Mouse (Mus musculus) adrenal gland, postnatal 25 days (tissue): ENCODE data around the gene Lyar. TPM values are rescaled to one million over a fixed set of nuclear protein-coding genes. Genes with fewer than 3 reads are reported as not detected.

Experiments used
- DNase-seq: peaks from one replicate; pipeline ENCODE4 v3.0.0; 2021; ENCODE audit warnings: mixed read lengths
- long read RNA-seq: library from polyadenylated mRNA; stranded (forward); transcript quantifications from one replicate; pipeline ENCODE4 v2.0.0, GENCODE M21; 2021
- total RNA-seq: library from RNA; stranded (reverse); gene quantifications from 2 replicates; pipeline ENCODE4 v1.2.3, GENCODE M21; 2021

Lyar gene
- total RNA-seq = 18.0 and 20.7 TPM in 2 replicates
- long read RNA-seq, transcript Lyar-201 (9 exons, 1,563 nt) = major isoform, 20 of 24 reads
- long read RNA-seq, partial matches to known transcripts = 1 of 24 reads
- long read RNA-seq, other reads (novel, unspliced or antisense) = 3 of 24 reads

DNA sequence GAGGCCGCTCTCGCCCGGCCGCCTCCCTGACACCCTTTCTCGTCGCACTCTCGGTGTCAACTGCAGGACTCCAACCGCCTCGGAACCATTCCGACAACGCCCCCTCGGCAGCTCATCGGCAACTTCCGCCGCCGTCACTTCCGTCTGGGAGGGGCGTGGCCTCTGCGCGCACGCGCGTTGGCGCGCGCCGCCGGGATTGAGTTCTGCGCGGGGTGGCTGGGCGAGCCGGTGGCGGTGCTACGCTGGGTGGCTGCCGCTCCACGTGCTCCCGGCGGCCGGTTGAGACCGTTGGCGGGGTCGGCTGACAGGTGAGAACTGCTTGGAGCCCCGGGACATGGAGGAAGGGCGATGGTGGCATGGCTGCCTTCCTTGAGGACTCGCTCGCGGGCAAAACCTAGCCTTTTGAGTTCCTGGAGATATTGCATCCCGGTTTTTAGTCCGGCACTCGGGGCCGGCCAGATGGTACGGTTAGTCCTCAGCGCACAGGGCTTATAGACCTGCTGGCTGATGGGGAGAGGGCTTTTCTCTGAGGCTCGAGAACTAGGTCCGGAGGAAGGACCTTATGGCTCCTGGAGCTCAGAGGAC is at the start of gene Lyar, which contains the start of gene Zbtb49:
TSS of gene Lyar (plus strand) at position 143 of the 585 bp plus-strand sequence.
TSS of gene Zbtb49 (minus strand) at position 130 of the 585 bp plus-strand sequence.
- peak; percentile 95 for DNase-seq

DNA sequence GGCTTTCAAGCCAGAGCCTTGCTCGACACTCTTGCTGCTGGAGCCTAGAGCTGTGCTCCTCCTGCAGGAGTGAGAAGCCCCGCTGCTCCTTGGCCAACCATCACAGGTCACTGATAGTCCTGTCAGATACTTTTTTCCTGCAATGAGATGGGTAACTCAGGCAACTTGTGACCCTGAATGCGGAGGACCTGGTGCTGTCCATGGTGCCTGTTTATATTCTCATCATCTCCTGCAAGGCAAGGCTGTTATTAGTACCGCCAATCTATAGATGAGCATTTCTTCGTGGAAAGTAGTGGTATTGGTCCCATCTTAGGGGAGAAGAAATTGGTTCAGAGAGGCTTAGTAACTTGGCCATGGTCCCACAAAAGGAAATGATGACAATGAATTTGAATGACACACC is 46.5 kb upstream of the Lyar start:
- no peak for DNase-seq

DNA sequence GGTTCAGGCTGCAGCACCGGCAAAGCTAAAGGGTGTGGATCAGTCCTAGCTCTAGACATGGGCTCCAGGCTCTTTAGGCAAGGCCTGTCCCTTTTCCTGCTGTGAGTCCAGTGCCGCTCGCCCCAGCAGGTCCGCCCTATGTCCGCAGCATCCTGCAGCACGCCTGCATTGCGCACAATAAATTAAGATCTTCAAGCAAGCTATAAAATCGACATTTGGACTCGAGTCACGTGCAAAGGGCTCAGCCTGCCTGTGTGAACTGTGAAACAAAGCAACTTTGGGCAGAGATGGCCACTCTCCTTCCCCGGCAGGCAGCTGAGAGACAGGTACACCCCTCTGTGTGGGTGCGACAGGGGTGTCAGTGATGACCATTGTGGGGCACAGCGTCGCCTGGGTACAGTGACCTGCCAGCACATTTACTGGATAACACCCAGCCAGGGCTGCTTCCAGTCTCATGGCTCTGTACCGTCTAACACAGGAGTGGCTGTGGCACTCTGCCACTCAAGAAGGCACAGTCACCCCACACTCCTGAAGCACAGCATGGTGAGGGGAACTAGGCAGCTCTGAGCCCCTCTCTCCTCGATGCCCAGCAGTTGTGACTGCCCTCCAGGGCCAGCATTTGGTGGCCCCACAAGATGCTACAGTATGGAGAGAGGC is 45.9 kb upstream of the Lyar start:
- DNase-seq = no peak

DNA sequence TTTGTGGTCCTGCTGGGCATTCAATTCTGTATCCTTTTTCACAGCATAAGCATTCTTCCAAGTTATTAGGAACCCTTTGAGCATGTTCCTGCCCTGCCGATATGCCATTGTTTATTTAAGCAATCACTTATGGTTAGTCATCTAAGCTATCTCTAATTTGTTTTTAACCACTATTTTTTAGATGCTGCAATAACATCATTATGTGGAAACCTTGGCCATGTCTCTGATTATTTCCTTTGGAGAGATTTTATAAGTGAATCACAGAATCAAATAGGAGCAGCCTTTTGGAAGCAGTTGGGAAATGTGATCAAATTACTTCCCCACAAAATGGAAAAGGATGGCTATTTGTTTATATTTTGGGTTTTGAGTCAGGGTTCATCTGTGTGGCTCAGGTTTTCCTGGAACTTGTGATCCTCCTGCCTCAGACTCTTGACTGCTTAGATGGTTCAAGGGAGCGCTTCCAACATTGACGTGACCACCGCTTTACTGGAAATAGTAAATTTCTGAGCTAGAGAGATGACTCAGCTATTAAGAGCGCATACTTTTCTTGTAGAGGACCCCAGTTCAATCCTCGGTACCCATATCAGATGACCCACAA is 35.5 kb upstream of the Lyar start:
- DNase-seq = no peak

DNA sequence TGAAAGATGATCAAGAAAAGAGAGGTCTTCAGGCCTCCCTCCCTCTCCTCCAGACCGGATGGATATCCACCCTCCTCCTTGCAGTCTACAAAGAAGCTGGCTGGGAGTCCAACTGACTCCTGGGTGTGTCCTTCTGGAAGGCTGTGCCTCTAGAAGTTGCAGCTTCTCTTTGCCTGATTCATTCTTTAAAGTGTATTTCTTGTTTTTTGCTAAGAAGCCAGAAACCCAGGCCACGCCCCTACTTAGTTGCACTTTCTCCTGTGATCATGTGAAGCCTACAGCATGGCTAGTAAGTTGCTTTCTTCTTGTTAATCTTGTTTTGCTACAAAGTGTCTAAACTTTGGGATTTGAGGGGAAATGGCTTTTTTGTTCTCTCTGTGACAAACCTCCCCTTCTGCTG is 33.3 kb upstream of the Lyar start:
- no peak for DNase-seq

DNA sequence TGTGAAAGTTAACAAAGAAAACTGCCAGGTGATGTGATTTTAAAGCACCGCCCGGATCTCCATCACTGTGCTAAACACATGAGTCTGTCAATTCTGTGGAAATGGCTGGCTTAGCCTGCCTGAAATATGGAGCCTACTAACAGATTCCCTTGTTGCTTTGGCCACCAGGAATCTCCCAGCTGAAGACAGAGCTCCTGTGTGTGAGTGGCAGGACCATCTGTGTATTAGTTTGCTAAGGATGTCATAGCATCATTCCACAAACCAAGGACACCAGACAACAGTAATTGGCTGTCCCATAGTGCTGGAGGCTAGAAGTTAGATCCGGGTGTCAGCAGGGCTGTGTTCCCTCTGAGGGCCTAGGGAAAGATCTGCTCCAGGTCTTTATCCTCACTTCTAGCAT is 29.4 kb upstream of the Lyar start:
- no peak for DNase-seq

DNA sequence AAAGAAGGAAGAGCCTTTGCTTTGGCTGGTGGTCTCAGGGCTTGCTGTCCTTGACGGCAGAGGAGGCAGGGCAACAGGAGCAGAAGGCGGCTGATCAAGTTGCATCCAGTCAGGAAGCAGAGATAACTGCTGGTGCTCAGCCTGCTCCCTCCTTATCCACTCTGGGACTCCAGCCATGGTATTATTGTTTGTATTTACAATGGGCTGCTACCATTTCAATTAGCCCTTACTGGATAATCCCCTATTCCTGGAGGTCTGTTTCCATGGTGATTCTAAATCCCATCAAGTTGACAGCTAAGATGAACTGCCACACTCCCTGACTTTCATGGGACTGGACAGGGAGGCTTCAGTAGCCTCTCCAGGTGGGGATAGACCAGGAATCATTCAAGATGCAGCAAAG is 25.3 kb upstream of the Lyar start:
- DNase-seq = no peak

DNA sequence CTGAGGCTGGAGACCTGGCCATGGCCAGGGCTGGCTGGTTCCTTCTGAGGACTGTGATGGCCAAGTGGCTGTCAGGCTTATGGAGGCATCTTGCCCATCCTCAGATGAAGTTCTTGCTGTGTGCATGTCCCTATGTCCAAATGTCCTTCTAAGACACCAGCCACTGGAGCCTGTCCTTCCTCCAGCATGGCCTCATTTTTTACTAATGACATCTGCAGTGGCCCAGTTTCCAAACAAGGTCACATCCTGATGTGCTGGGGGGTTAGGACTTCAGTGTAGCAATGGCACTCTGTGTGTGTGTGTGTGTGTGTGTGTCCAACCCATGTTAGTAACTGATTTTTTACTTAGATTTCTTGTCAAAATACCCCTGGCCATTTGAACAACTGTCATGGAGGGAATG is 24.3 kb upstream of the Lyar start:
- no peak for DNase-seq

DNA sequence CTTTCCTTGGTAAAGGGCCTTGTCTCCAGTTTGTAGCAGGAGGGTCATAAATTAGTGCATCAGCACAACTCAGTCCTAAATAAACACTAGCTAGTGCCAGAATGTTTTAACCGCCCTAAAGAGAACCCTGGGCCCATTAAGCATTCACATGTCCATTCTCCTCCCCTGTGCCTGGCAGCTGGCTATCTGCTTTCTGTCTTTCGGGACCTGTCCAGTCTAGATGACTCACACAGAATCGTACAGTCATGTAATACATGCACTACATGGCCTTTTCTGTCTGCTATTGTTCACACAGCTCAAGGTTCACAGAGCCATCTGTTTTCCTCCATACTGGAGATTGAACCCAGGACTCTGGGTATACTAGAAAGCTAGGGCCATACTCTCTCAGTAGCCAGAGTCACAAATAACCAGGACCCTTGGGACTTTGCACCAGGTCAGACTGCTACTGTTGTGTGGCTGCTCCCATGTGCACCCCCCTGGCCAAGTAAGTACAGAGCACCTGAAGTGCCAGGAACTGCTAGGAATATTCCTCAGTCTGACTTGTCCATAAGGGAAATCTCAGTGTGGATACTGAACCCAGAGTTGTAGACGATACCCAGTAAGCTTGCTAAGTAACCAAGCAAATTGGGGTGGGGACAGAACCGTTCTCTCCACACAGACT is 23.3 kb upstream of the Lyar start:
- DNase-seq = peak; percentile 28

DNA sequence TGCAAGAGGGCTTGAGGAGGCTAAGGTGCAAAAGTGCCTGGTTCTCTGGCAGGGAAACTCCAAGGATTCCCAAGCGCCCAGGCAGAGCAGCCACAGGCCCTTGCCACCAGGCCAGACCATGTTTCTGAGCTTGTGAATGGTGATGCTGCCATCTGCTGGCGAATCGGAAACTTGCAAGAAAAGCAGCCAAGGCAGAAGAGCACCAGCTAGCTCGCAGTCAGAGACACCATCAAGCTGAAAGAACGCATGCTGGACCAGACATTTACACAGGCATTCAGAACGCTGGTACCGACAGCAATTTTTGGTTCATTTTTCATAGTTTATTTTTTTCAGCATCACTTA is 22.8 kb upstream of the Lyar start:
- DNase-seq = peak; percentile 85

DNA sequence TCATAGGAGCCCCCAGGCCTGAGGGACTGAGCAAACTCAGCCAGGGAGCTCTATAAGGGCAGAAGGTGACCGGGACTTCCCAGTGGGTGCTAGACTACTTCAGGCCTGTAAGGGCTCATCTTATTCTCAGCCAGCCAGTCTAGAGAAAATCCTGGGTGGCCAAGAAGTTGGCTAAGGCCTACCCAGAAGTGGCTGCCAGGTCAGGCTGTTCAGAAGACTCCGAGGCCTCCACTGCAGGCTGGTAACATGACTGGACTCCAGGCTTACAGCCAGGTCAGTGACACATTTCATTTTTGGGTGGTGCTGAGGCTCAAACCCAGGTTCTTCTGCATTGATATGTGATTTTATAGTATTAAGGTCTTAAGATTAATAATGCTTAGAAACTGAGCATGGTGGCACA is 20.6 kb upstream of the Lyar start:
- DNase-seq = no peak

DNA sequence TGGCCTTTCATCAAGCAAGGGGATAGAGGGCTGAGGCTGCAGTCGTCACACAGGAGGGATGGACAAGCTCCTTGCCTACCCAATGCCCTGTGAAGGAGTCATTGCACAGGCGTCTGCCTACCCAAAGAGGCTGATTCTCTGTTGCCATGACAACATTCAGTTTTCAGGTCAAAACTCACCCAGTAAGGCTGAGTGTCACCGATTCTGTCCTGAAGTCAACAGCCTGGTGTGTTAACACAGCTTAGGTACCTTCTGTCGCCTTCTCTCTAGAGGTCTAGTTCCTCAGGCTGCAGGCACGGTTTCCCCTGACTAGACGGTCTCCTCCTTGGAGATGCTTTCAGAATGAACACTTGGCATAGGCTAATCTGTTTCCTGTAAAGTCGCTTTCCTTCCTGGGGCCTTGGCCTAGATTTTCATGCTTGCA is 15.0 kb upstream of the Lyar start:
- no peak for DNase-seq

DNA sequence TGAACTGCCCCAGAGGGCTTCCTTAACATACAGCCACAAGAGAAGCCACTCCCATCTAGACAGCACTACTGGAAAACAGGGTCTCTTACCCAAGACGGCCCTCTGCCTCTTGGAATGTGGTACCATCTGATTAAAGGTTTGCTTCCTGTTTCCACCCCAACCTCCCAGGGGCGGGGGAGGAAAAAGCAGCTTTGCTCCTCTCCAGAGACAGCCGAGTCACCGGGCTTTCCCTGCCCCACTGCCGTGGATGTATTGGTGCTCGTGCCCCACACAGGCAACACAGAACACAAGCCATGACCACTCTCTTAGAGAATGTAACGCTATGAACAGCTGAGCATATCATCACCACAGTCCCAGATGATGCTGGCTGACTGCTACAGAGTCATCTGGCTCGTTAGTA is 11.3 kb upstream of the Lyar start:
- DNase-seq = no peak

DNA sequence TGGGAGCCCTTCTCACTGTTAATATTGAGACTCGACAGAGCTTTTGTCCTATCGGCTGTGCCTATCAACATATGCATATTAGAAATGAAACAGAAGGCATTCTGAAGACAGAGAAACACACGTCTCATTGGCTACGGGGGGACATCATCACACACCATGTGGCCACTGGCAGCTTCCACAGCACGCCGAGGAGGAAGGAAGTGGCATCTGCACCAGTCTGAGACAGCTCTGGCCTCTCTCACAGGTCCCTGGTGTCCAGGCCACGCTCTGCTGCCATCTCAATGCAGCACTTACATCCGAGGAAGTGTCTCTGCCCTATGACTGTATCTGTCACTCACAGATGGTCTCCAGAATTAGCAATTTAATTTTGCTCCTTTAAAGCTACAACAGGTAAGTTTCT is 8.6 kb upstream of the Lyar start:
- DNase-seq = no peak

DNA sequence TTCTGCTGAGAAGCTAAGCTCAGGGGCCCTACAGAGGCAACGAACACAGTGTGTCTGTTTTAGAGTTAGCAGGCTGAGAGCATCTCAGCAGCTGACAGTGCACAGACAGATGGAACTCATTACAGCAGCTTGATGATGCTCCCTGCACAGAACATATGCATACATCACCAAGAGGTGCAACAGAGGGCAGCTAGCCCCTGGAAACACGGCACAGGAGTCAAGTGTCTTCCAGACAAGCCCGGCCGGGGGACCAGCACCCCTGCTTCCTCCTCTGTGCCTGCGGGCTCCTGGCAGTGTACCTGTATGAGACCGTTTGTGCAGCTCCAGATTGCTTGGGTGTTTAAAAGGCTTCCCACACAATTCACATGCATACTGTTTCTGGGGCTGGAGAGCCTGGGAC is 7.3 kb upstream of the Lyar start:
- no peak for DNase-seq

DNA sequence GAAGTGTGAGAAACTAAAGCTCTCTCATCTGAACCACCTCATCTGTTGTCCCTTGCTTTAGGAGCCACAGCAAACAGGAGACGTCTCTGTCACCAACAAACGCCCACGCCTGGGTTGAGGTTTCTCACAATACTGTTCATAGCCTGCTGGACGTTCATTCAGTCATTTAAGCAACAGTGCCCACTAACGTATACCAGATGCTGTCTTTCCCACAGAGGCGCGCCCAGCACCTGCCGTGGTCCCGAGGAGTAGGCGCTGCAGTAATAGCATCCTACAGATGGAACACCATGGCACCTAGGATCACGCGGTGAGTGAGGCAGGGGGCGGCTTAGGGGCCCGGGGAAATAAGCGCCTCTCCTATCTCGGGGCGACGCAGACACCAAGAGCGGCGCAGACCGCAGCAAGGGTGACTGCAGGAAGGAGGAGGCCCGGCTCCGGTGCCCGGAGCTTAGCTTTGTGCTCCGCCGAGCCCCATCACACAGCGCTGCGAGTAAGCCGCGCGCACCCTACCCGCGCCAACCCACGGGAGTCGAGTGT is 431 bp upstream of the Lyar start:
- no peak for DNase-seq

DNA sequence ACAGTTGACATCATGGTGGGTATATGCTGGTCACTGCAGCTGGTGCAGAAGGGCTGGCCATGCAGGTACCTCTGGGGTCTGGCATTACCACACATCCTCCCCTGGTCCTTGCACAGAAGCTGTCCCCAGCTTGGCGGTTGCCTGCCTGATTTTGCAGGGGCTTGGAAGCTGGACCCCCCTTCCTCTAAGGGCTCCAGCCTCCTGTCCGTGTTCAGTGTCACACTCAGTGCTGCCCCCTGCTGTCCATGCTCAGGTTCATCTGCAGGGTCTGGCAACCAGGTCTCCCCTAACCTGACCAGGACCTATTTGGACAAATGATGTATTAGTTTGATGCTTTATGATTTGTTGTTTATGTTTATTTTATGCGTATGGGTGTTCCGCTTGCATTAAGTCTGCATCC is 15.2 kb downstream of the Lyar start:
- DNase-seq = peak; percentile 63

DNA sequence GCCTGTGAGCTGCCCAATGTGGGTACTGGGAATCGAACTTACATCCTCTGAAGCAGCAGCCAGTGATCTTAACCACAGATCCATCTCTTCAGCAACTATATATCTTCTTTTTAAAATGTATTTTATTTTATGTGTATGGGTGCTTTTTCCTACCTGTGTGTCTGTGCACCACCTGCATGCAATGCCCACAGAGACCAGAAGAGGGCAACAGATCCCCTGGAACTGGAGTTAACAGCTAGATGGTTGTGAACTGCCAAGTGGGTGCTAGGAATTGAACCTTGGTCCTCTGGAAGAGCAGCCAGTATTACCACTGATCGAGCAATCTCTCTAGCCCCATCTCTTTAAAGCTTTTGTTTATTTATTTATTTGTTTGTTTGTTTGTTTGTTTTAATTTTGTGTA is 16.4 kb downstream of the Lyar start:
- DNase-seq = no peak

DNA sequence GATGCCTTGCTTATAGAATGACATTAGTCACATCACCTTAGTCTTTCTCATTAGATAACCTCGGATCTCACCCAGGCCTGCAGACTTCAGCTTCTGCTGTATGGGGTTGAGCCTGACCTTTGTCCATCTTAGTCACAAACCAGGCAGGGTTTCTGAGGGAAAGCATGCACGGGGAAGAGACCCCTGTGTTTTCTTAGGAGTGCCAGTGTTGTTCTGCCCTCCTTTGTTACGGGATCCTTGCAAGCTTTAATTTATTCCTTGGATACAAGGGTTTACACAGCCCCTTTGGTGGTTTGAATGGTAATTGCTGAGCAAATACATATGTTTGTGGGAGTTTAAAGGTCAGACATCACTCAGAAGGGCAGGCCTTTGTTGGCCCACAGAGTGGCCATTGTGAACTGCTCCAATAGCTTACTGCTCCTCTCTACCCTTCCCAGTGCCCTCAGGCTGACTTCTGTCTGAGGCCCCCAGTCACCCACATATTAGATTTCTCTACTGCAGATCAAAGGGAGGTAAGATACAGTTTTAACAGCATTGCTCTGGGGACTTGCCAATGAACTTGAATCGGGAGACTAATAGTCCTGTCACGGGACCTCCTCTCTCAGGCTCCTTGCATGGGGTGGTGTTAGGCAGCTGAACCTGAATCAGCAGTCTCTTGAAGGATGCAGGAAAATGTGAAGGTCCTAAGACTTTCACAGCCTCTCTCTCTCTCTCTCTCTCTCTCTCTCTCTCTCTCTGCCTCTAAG is 20.6 kb downstream of the Lyar start:
- no peak for DNase-seq

DNA sequence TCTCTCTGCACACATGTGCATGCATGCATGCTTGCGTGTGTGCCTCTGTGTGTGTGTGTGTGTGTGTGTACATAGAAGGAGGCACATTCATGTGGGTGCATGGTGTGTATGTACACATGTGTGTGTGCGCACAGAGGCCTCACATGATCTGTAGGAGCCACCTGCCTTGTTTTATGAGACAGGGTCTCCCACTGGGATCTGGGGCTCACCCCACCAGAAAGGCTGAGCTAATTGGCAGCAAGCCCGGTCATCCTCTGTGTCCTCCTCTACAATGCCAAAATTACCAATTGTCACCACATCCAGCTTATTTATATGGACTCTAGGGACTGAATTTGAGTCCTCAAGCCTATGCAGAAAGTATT is 21.2 kb downstream of the Lyar start:
- DNase-seq = no peak

DNA sequence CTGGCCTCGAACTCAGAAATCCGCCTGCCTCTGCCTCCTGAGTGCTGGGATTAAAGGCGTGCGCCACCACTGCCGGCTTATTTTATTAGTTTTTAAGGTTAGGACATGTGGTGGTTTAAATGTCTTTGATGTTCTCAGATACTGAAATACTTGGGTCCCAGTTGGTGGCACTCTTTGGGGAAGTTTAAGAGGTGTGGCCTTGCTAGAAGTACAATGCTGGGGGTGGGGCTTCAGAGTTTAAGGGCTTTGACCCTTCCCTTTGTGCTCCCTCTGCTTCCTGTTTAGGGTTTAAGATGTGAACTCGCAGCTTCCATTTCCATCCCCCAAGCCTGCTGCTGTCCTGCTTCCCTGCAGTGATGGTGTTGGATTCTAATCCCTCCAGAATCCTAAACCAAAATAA is 21.7 kb downstream of the Lyar start:
- no peak for DNase-seq

DNA sequence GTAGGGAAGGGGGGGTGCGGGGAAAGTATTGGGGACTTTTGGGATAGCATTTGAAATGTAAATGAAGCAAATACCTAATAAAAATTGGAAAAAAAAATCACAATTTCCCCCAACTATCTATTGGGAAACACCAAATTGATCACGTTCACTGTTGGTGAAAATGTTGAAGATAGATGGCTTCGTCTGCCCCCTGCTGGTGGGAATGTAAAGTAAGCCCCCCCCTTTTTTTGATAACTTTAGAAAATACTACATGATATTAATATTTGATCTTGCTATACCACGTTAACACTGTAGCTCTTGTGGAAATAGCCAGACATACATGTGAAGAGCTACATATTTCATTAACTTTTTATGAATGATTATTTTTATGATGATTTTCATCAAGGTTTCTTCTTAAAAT is 34.9 kb downstream of the Lyar start:
- no peak for DNase-seq
